Comparison of ENCODE assay signal across 9 mouse cellular contexts in genomic region chr11:97631938-97632337, GRCm38 (mm10). TPM values are rescaled to one million over a fixed set of nuclear protein-coding genes. Genes with fewer than 3 reads are reported as not detected.
A peak's percentile ranks its signal among the peaks of the same experiment; 100 is the strongest.
DNase-seq lines count a peak whose midpoint lies in the region; ATAC-seq and TF ChIP-seq lines count a peak whose summit lies in the region.
"Had no signal": no experiment of that assay in that cellular context is flagged by ENCODE, and none has a peak within 500 bp of the region (broad histone marks: within the 10 kb centered on the region; RNA-seq: fewer than 3 reads in every experiment).

No protein-coding gene starts in this region.

- no peaks in the 10 kb centered on the region for H3K36me3 ChIP-seq in heart, postnatal 0 days (replicated peaks; ENCODE audit: control insufficient read depth, insufficient read depth, low read length)

- H3K9ac ChIP-seq in heart, postnatal 0 days (replicated peaks; ENCODE audit: low read depth, low read length), result no peak overlapping the region

- TF ChIP-seq POLR2A in brain, embryonic 14.5 days (IDR thresholded peaks at IDR 0.05; ENCODE audit: borderline replicate concordance, extremely low read depth, insufficient read depth, insufficient read length, poor library complexity, severe bottlenecking), result no peak

- H3K4me3 ChIP-seq in heart, postnatal 0 days (ENCODE audit: low read depth, low read length), result no peak overlapping the region

- peak; percentile 41; the same call in 1 of the 2 replicates for ATAC-seq in heart, postnatal 0 days (ENCODE audit: insufficient read depth, low read depth)
- peak; percentile 92 for ATAC-seq in megakaryocyte, adult 5-6 weeks (ENCODE audit: poor library complexity, severe bottlenecking)

- TF ChIP-seq EP300 in heart, postnatal 0 days (IDR thresholded peaks at IDR 0.05; ENCODE audit: low read depth), result no peak

- H3K9me3 ChIP-seq in heart, postnatal 0 days (replicated peaks; ENCODE audit: control insufficient read depth, low read length), result no peaks in the 10 kb centered on the region

- H3K27ac ChIP-seq in heart, postnatal 0 days (ENCODE audit: low read depth), result no peak overlapping the region
- H3K27ac ChIP-seq: macrophage had no signal

- H3K27me3 ChIP-seq in heart, postnatal 0 days (ENCODE audit: control insufficient read depth, insufficient read depth, low read length), result peaks cover 48% of the 10 kb centered on the region

- H3K4me1 ChIP-seq in heart, postnatal 0 days (ENCODE audit: control insufficient read depth, insufficient read depth), result no peaks in the 10 kb centered on the region

- DNase-seq in MN1 (ENCODE audit: low spot score), result peak; percentile 76
- peak; percentile 82 for DNase-seq in brain, embryonic 14.5 days (ENCODE audit: low read depth)
- peak; percentile 31 for DNase-seq in fibroblast of lung, adult 2 months (ENCODE audit: low read depth)
- DNase-seq in heart, postnatal 0 days (ENCODE audit: low spot score), result peak; percentile 71
- peak; percentile 93 to 94 for DNase-seq in layer of hippocampus, postnatal 10 days (ENCODE audit: low spot score in 2 of 2)
- peak; percentile 72 to 78 for DNase-seq in right cerebral cortex, postnatal 36 days (ENCODE audit: low spot score in 2 of 2)
- peak; percentile 44 for DNase-seq in yolk sac, embryonic 10.5 days (ENCODE audit: low spot score)

- peak; percentile 99 for TF ChIP-seq CTCF in brain, embryonic 14.5 days (IDR thresholded peaks at IDR 0.05; ENCODE audit: borderline replicate concordance, extremely low read depth, insufficient read depth, insufficient read length)
- TF ChIP-seq CTCF in heart, postnatal 0 days (IDR thresholded peaks at IDR 0.05; ENCODE audit: low read depth), result peak; percentile 96

- H3K4me2 ChIP-seq in heart, postnatal 0 days (ENCODE audit: low read depth, low read length), result no peak overlapping the region

- 5% methylated on average over 12 of the region's 12 CpGs for WGBS in heart, postnatal 0 days

RNA-seq across cellular contexts. Expression of gene Epop, which starts 2.4 kb away (rescaled TPM):
- 7.0 and 9.9 TPM in 2 replicates for polyA plus RNA-seq in brain, embryonic 14.5 days (2012; rRNA removed)
- total RNA-seq in heart, postnatal 0 days (2014; rRNA removed; ENCODE audit: low replicate concordance), result 3.6 and 6.0 TPM in 2 replicates
- polyA plus RNA-seq in heart, postnatal 0 days (2015; fragmentation: Nextera tagmentation; extraction: Ambion mirVana), result 0.15 and 0.32 TPM in 2 replicates
- 1 to 10 TPM; 7.4 to 9.8 TPM for total RNA-seq in layer of hippocampus, postnatal 10 days (2021)
- total RNA-seq in megakaryocyte, adult 5-6 weeks (2015), result 0.18 and 1.2 TPM in 2 replicates
- total RNA-seq in megakaryocyte, adult 5-6 weeks (2017), result 0.40 TPM in 1 of 2 replicates, not detected in the other

RNA-seq across cellular contexts. Expression of gene Mllt6, which starts 31.3 kb away (rescaled TPM):
- polyA plus RNA-seq in brain, embryonic 14.5 days (2012; rRNA removed), result 40.8 and 49.6 TPM in 2 replicates
- total RNA-seq in heart, postnatal 0 days (2014; rRNA removed; ENCODE audit: low replicate concordance), result 45.2 and 46.1 TPM in 2 replicates
- 1.6 and 1.7 TPM in 2 replicates for polyA plus RNA-seq in heart, postnatal 0 days (2015; fragmentation: Nextera tagmentation; extraction: Ambion mirVana)
- total RNA-seq in layer of hippocampus, postnatal 10 days (2021), result 10 to 100 TPM; 50.5 to 55.5 TPM
- 4.3 and 6.3 TPM in 2 replicates for total RNA-seq in megakaryocyte, adult 5-6 weeks (2015)
- 6.9 and 7.1 TPM in 2 replicates for total RNA-seq in megakaryocyte, adult 5-6 weeks (2017)

RNA-seq across cellular contexts. Expression of gene Cisd3, which starts 53.7 kb away (rescaled TPM):
- 13.1 and 13.5 TPM in 2 replicates for polyA plus RNA-seq in brain, embryonic 14.5 days (2012; rRNA removed)
- total RNA-seq in heart, postnatal 0 days (2014; rRNA removed; ENCODE audit: low replicate concordance), result 46.1 and 50.8 TPM in 2 replicates
- polyA plus RNA-seq in heart, postnatal 0 days (2015; fragmentation: Nextera tagmentation; extraction: Ambion mirVana), result 125 and 135 TPM in 2 replicates
- total RNA-seq in layer of hippocampus, postnatal 10 days (2021), result 10 to 100 TPM; 34.3 to 40.1 TPM
- total RNA-seq in megakaryocyte, adult 5-6 weeks (2015), result 18.7 and 19.8 TPM in 2 replicates
- total RNA-seq in megakaryocyte, adult 5-6 weeks (2017), result 2.3 and 12.8 TPM in 2 replicates

RNA-seq across cellular contexts. Expression of gene Srcin1, which starts 56.0 kb away (rescaled TPM):
- polyA plus RNA-seq in brain, embryonic 14.5 days (2012; rRNA removed), result 45.1 and 70.2 TPM in 2 replicates
- total RNA-seq in heart, postnatal 0 days (2014; rRNA removed; ENCODE audit: low replicate concordance), result not detected in 2 replicates
- polyA plus RNA-seq in heart, postnatal 0 days (2015; fragmentation: Nextera tagmentation; extraction: Ambion mirVana), result 0.04 TPM in 1 of 2 replicates, not detected in the other
- total RNA-seq in layer of hippocampus, postnatal 10 days (2021), result 100 to 1,000 TPM; 271 to 286 TPM
- not detected in 2 replicates for total RNA-seq in megakaryocyte, adult 5-6 weeks (2015)
- total RNA-seq in megakaryocyte, adult 5-6 weeks (2017), result not detected in 2 replicates

Comparison
In these comparisons a context has a peak if more than half of its experiments do, and no peak if none do; other contexts are left out.
1. DNase-seq: peak in every context shown above with its lines; median percentile 94 in layer of hippocampus, postnatal 10 days; 82 in brain, embryonic 14.5 days; 76 in MN1; 75 in right cerebral cortex, postnatal 36 days; 71 in heart, postnatal 0 days; 44 in yolk sac, embryonic 10.5 days; 31 in fibroblast of lung, adult 2 months.